ENCODE assay signal across 14 mouse cellular contexts in the genomic region with DNA sequence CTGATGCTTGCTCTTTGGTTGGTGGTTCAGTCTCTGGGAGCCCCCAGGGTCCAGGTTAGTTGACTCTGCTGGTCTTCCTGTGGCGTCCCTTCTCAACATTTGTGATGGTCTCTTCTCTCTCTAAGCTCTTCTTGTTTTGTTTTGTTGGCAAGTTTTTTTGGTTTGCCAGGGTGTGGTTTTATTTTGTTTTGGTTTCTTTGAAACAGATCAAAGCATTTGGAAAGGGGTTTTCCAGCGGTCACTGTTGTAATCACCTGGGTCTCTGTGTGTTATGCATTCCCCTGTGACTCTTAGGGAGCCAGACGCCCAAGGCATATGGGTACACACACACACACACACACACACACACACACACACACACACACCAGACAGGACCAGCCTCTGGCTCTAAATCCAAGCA. TPM values are rescaled to one million over a fixed set of nuclear protein-coding genes. Genes with fewer than 3 reads are reported as not detected.
DNase-seq lines count a peak whose midpoint lies in the region; ATAC-seq lines count a peak whose summit lies in the region.
"Had no signal": no experiment of that assay in that cellular context is flagged by ENCODE, and none has a peak within 500 bp of the region (broad histone marks: within the 10 kb centered on the region; RNA-seq: fewer than 3 reads in every experiment).

No protein-coding gene starts in this region.

- intact Hi-C loops in heart, postnatal 10 days (cut with DNase I) = loop anchor here (5.0 kb wide), 2 partner anchors 58 to 77 kb away; a partner anchor contains a TSS
- intact Hi-C loops in left cerebral cortex, postnatal 36 days (cut with DNase I) = no loop called here

- H3K27ac ChIP-seq in heart, embryonic 11.5 days (ENCODE audit: low read depth, low read length) = no peak overlapping the region
- no peak overlapping the region for H3K27ac ChIP-seq in limb, embryonic 12.5 days
- H3K27ac ChIP-seq: liver, embryonic 14.5 days; macrophage had no signal

- ATAC-seq in heart, embryonic 11.5 days (replicated peaks; ENCODE audit: insufficient number of reproducible peaks, low FRiP score, low TSS enrichment) = no peak
- peak; percentile 59 for ATAC-seq in activated CD4-positive, CD25-positive, alpha-beta regulatory T cell, adult 4 months
- no peak for ATAC-seq in limb, embryonic 12.5 days (ENCODE audit: insufficient number of reproducible peaks, insufficient read depth, low FRiP score, low TSS enrichment, low read depth)
- ATAC-seq: midbrain, embryonic 16.5 days had no signal

- no peak for DNase-seq in heart, postnatal 10 days
- peak; percentile 19 for DNase-seq in A20 (ENCODE audit: low read depth, low spot score)
- no peak for DNase-seq in left cerebral cortex, postnatal 36 days (ENCODE audit: low spot score in 2 of 2)
- DNase-seq in kidney, postnatal 36 days = no peak
- no peak for DNase-seq in adrenal gland, postnatal 4 days (ENCODE audit: low spot score in 2 of 2)
- DNase-seq: adrenal gland, adult 2 months; cerebellum, postnatal 25 days; kidney, postnatal 14 days had no signal

- H3K36me3 ChIP-seq in heart, embryonic 11.5 days (ENCODE audit: control insufficient read depth, insufficient read depth, low read length) = no peaks in the 10 kb centered on the region
- H3K36me3 ChIP-seq in limb, embryonic 12.5 days = no peaks in the 10 kb centered on the region

- peak overlapping the region; percentile 30; the same call in 1 of the 2 replicates for H3K4me3 ChIP-seq in heart, embryonic 11.5 days (ENCODE audit: low read depth, low read length)
- H3K4me3 ChIP-seq in limb, embryonic 12.5 days (replicated peaks) = no peak overlapping the region

- 50% methylated on average over 3 of the region's 3 CpGs for WGBS in heart, embryonic 11.5 days (ENCODE audit: insufficient replicate concordance)
- 35% methylated on average over 3 of the region's 3 CpGs for WGBS in limb, embryonic 12.5 days

- peak overlapping the region; percentile 59; the same call in 1 of the 2 replicates for H3K4me2 ChIP-seq in heart, embryonic 11.5 days
- H3K4me2 ChIP-seq in limb, embryonic 12.5 days = peak overlapping the region; percentile 44; the same call in 1 of the 2 replicates

- no peak overlapping the region for H3K9ac ChIP-seq in heart, embryonic 11.5 days (ENCODE audit: low read depth, low read length)
- 0 out of 2 replicates have a peak overlapping the region, but pooled peaks have one; percentile 24 for H3K9ac ChIP-seq in limb, embryonic 12.5 days (replicated peaks)
- H3K9ac ChIP-seq: liver, embryonic 14.5 days had no signal

- peaks cover 41% of the 10 kb centered on the region for H3K27me3 ChIP-seq in heart, embryonic 11.5 days (ENCODE audit: control insufficient read depth, insufficient read depth, low read length)
- peaks cover 10% of the 10 kb centered on the region for H3K27me3 ChIP-seq in limb, embryonic 12.5 days

- H3K9me3 ChIP-seq in heart, embryonic 11.5 days (replicated peaks; ENCODE audit: control insufficient read depth, low read length) = no peaks in the 10 kb centered on the region
- H3K9me3 ChIP-seq in limb, embryonic 12.5 days = no peaks in the 10 kb centered on the region

- H3K4me1 ChIP-seq in heart, embryonic 11.5 days (ENCODE audit: control insufficient read depth, insufficient read depth, low read length) = peaks cover 46% of the 10 kb centered on the region
- H3K4me1 ChIP-seq in limb, embryonic 12.5 days (replicated peaks) = peaks cover 42% of the 10 kb centered on the region

RNA-seq across cellular contexts. Expression of a gene that starts 57.4 kb away (rescaled TPM):
- polyA plus RNA-seq in heart, embryonic 11.5 days (2014; fragmentation: Nextera tagmentation; extraction: Ambion mirVana) = 25.9 and 34.3 TPM in 2 replicates
- total RNA-seq in heart, postnatal 10 days (2021) = 100 to 1,000 TPM; 154 to 168 TPM
- polyA plus RNA-seq in activated CD4-positive, CD25-positive, alpha-beta regulatory T cell, adult 4 months (2017; shearing (Covaris generic)) = 1 to 10 TPM; 1.6 to 2.2 TPM
- 82.2 and 87.9 TPM in 2 replicates for polyA plus RNA-seq in limb, embryonic 12.5 days (2016; fragmentation: Nextera tagmentation; extraction: Ambion mirVana)
- total RNA-seq in left cerebral cortex, postnatal 36 days (2021) = 10 to 100 TPM; 78.7 to 81.8 TPM
- 10 to 100 TPM; 71.4 to 73.2 TPM for total RNA-seq in adrenal gland, postnatal 4 days (2021)
